Mouse (Mus musculus): Measurements from ENCODE around the gene Fam193a. TPM values are rescaled to one million over a fixed set of nuclear protein-coding genes. Genes with fewer than 3 reads are reported as not detected.

Fam193a gene
- polyA plus RNA-seq, 1 experiment from 2014 or later, result 7.3 TPM

GRCm38 (mm10) chr5:34395850-34396540 is 26.3 kb downstream of the Fam193a start:
- Histone ChIP-seq H3K27ac (ENCODE audit: low read length) (no peak overlapping the region), H3K4me1 (ENCODE audit: control insufficient read depth, insufficient read depth, low read length) (peaks cover 11% of the 10 kb centered on the region), H3K9me3 (replicated peaks; ENCODE audit: control insufficient read depth, low read length) (no peaks in the 10 kb centered on the region), H3K9ac (ENCODE audit: low read length) (no peak overlapping the region), H3K36me3 (ENCODE audit: control insufficient read depth, insufficient read depth) (no peaks in the 10 kb centered on the region), H3K4me3 (ENCODE audit: low read length) (no peak overlapping the region), H3K4me2 (ENCODE audit: low read depth, low read length) (no peak overlapping the region), H3K27me3 (ENCODE audit: control insufficient read depth, insufficient read depth, low read length) (no peaks in the 10 kb centered on the region)
- 85% methylated on average over 2 of the region's 2 CpGs for WGBS
- ATAC-seq (replicated peaks; ENCODE audit: extremely low read depth, insufficient read depth, low FRiP score), result no peak

GRCm38 (mm10) chr5:34397866-34398265 is 28.1 kb downstream of the Fam193a start:
- peaks cover 16% of the 10 kb centered on the region for H3K4me1 ChIP-seq (ENCODE audit: control insufficient read depth, insufficient read depth, low read length)
- H3K27ac ChIP-seq (ENCODE audit: low read length), result no peak overlapping the region
- ATAC-seq (replicated peaks; ENCODE audit: extremely low read depth, insufficient read depth, low FRiP score), result no peak
- H3K27me3 ChIP-seq (ENCODE audit: control insufficient read depth, insufficient read depth, low read length), result no peaks in the 10 kb centered on the region
- no peaks in the 10 kb centered on the region for H3K36me3 ChIP-seq (ENCODE audit: control insufficient read depth, insufficient read depth)
- no peak overlapping the region for H3K4me3 ChIP-seq (ENCODE audit: low read length)
- H3K4me2 ChIP-seq (ENCODE audit: low read depth, low read length), result no peak overlapping the region
- WGBS, result 86% methylated on average over 2 of the region's 2 CpGs
- no peaks in the 10 kb centered on the region for H3K9me3 ChIP-seq (replicated peaks; ENCODE audit: control insufficient read depth, low read length)
- H3K9ac ChIP-seq (ENCODE audit: low read length), result no peak overlapping the region

DNA sequence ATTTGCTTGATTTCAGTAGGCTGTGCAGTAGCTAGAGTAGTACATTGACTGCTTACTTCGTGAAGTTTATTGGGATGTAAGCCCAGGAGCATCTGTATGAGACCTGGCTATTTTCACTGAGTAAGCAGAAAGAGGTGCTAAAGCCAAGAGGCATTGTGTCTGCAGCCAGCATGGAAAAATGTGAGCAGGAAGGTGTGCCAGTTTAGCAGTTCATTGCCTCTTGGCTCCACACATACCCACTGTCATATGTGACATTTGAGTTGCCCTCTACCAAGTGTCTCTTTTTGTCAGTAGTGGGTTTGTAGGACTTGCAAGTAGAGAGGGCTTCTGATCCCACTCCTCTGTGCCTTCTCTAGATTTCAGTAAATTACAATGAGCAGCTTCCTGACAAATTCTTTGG is 28.6 kb downstream of the Fam193a start:
- Histone ChIP-seq H3K9ac (ENCODE audit: low read length) (no peak overlapping the region), H3K27ac (ENCODE audit: low read length) (no peak overlapping the region), H3K27me3 (ENCODE audit: control insufficient read depth, insufficient read depth, low read length) (no peaks in the 10 kb centered on the region), H3K9me3 (replicated peaks; ENCODE audit: control insufficient read depth, low read length) (no peaks in the 10 kb centered on the region), H3K4me2 (ENCODE audit: low read depth, low read length) (no peak overlapping the region), H3K36me3 (ENCODE audit: control insufficient read depth, insufficient read depth) (no peaks in the 10 kb centered on the region), H3K4me3 (ENCODE audit: low read length) (no peak overlapping the region), H3K4me1 (ENCODE audit: control insufficient read depth, insufficient read depth, low read length) (peaks cover 20% of the 10 kb centered on the region)
- ATAC-seq (replicated peaks; ENCODE audit: extremely low read depth, insufficient read depth, low FRiP score), result no peak
- WGBS, result 63% methylated on average over 1 of the region's 1 CpGs

DNA sequence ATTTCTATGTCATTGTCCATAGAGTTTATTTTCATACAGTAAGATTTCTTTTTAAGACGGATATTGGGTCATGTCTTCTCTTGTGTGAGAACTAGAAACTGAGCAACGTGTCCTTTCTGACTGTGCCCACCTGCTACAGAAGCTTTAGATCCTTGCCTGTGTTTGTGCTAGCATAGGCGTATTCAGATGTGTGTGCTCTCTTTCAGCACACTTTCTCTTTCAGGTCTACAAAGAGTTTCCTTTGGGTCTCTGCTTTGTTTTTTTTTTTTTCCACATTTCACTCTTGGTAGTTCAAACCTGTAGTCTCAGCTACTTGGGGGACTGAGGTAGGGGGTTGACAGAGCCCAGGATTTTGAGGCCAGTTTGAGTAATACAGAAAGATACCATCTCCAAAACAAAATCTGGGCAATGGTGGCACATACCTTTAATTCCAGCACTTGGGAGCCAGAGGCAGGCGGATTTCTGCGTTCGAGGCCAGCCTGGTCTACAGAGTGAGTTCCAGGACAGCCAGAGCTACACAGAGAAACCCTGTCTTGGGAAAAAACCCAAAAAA is 37.7 kb downstream of the Fam193a start:
- 83% methylated on average over 6 of the region's 6 CpGs for WGBS
- H3K4me2 ChIP-seq (ENCODE audit: low read depth, low read length), result no peak overlapping the region
- peaks cover 31% of the 10 kb centered on the region for H3K4me1 ChIP-seq (ENCODE audit: control insufficient read depth, insufficient read depth, low read length)
- no peaks in the 10 kb centered on the region for H3K9me3 ChIP-seq (replicated peaks; ENCODE audit: control insufficient read depth, low read length)
- no peak overlapping the region for H3K4me3 ChIP-seq (ENCODE audit: low read length)
- no peak overlapping the region for H3K9ac ChIP-seq (ENCODE audit: low read length)
- H3K27me3 ChIP-seq (ENCODE audit: control insufficient read depth, insufficient read depth, low read length), result no peaks in the 10 kb centered on the region
- H3K36me3 ChIP-seq (ENCODE audit: control insufficient read depth, insufficient read depth), result no peaks in the 10 kb centered on the region
- no peak for ATAC-seq (replicated peaks; ENCODE audit: extremely low read depth, insufficient read depth, low FRiP score)
- H3K27ac ChIP-seq (ENCODE audit: low read length), result no peak overlapping the region

- no peak overlapping the region for H3K27ac ChIP-seq (ENCODE audit: low read length)
- no peak overlapping the region for H3K9ac ChIP-seq (ENCODE audit: low read length)
- peaks cover 23% of the 10 kb centered on the region for H3K4me1 ChIP-seq (ENCODE audit: control insufficient read depth, insufficient read depth, low read length)
- peaks cover 3% of the 10 kb centered on the region; the same call in 1 of the 2 replicates for H3K36me3 ChIP-seq (ENCODE audit: control insufficient read depth, insufficient read depth)
- H3K4me2 ChIP-seq (ENCODE audit: low read depth, low read length), result no peak overlapping the region
- no peaks in the 10 kb centered on the region for H3K27me3 ChIP-seq (ENCODE audit: control insufficient read depth, insufficient read depth, low read length)
- 69% methylated on average over 1 of the region's 1 CpGs for WGBS
- no peak overlapping the region for H3K4me3 ChIP-seq (ENCODE audit: low read length)
- H3K9me3 ChIP-seq (replicated peaks; ENCODE audit: control insufficient read depth, low read length), result no peaks in the 10 kb centered on the region
- ATAC-seq (replicated peaks; ENCODE audit: extremely low read depth, insufficient read depth, low FRiP score), result no peak
Observed at GRCm38 (mm10) chr5:34409002-34409401, 39.3 kb downstream of the Fam193a start.

GRCm38 (mm10) chr5:34410819-34411218 is 41.1 kb downstream of the Fam193a start:
- H3K4me3 ChIP-seq (ENCODE audit: low read length), result no peak overlapping the region
- H3K36me3 ChIP-seq (ENCODE audit: control insufficient read depth, insufficient read depth), result peaks cover 3% of the 10 kb centered on the region; the same call in 1 of the 2 replicates
- 0 out of 2 replicates have a peak overlapping the region, but pooled peaks have one; percentile 4 for H3K27ac ChIP-seq (ENCODE audit: low read length)
- no peak for ATAC-seq (replicated peaks; ENCODE audit: extremely low read depth, insufficient read depth, low FRiP score)
- 42% methylated on average over 4 of the region's 4 CpGs for WGBS
- H3K4me1 ChIP-seq (ENCODE audit: control insufficient read depth, insufficient read depth, low read length), result peaks cover 26% of the 10 kb centered on the region
- no peak overlapping the region for H3K9ac ChIP-seq (ENCODE audit: low read length)
- no peaks in the 10 kb centered on the region for H3K9me3 ChIP-seq (replicated peaks; ENCODE audit: control insufficient read depth, low read length)
- H3K4me2 ChIP-seq (ENCODE audit: low read depth, low read length), result no peak overlapping the region; the same call in 1 of the 2 replicates
- H3K27me3 ChIP-seq (ENCODE audit: control insufficient read depth, insufficient read depth, low read length), result no peaks in the 10 kb centered on the region

GRCm38 (mm10) chr5:34413921-34414320 is 44.2 kb downstream of the Fam193a start:
- Histone ChIP-seq H3K36me3 (ENCODE audit: control insufficient read depth, insufficient read depth) (peaks cover 3% of the 10 kb centered on the region; the same call in 1 of the 2 replicates), H3K27ac (ENCODE audit: low read length) (no peak overlapping the region), H3K4me3 (ENCODE audit: low read length) (no peak overlapping the region), H3K27me3 (ENCODE audit: control insufficient read depth, insufficient read depth, low read length) (no peaks in the 10 kb centered on the region), H3K4me2 (ENCODE audit: low read depth, low read length) (no peak overlapping the region), H3K4me1 (ENCODE audit: control insufficient read depth, insufficient read depth, low read length) (peaks cover 25% of the 10 kb centered on the region), H3K9me3 (replicated peaks; ENCODE audit: control insufficient read depth, low read length) (no peaks in the 10 kb centered on the region), H3K9ac (ENCODE audit: low read length) (no peak overlapping the region)
- 39% methylated on average over 2 of the region's 2 CpGs for WGBS
- no peak for ATAC-seq (replicated peaks; ENCODE audit: extremely low read depth, insufficient read depth, low FRiP score)

GRCm38 (mm10) chr5:34417251-34418008 is 47.7 kb downstream of the Fam193a start:
- peaks cover 7% of the 10 kb centered on the region for H3K4me1 ChIP-seq (ENCODE audit: control insufficient read depth, insufficient read depth, low read length)
- H3K36me3 ChIP-seq (ENCODE audit: control insufficient read depth, insufficient read depth), result peaks cover 19% of the 10 kb centered on the region
- no peaks in the 10 kb centered on the region for H3K9me3 ChIP-seq (replicated peaks; ENCODE audit: control insufficient read depth, low read length)
- WGBS, result 90% methylated on average over 3 of the region's 3 CpGs
- no peak overlapping the region for H3K4me3 ChIP-seq (ENCODE audit: low read length)
- no peak overlapping the region for H3K27ac ChIP-seq (ENCODE audit: low read length)
- H3K4me2 ChIP-seq (ENCODE audit: low read depth, low read length), result no peak overlapping the region
- H3K27me3 ChIP-seq (ENCODE audit: control insufficient read depth, insufficient read depth, low read length), result no peaks in the 10 kb centered on the region
- H3K9ac ChIP-seq (ENCODE audit: low read length), result no peak overlapping the region
- ATAC-seq (replicated peaks; ENCODE audit: extremely low read depth, insufficient read depth, low FRiP score), result no peak

DNA sequence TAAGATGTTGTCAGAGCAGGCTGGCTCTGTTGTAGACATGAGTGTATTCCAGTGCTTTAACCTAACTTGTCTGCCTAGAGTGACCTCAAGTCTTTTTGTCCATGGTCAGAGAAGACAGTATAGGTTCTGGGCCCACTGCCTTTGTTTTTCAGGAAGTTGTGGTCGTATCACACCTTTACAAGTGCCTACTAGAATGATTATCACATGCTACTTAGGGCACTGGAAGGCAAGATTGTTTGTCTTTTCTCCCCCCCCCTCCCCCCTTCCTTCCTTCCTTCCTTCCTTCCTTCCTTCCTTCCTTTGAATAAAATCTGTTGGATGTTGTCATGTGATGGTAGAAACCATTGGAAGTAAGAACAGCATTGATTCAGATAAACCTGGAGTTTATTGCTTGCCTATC is 49.5 kb downstream of the Fam193a start:
- peaks cover 19% of the 10 kb centered on the region for H3K36me3 ChIP-seq (ENCODE audit: control insufficient read depth, insufficient read depth)
- WGBS, result 66% methylated on average over 1 of the region's 1 CpGs
- no peak overlapping the region for H3K9ac ChIP-seq (ENCODE audit: low read length)
- H3K27me3 ChIP-seq (ENCODE audit: control insufficient read depth, insufficient read depth, low read length), result no peaks in the 10 kb centered on the region
- peaks cover 4% of the 10 kb centered on the region for H3K4me1 ChIP-seq (ENCODE audit: control insufficient read depth, insufficient read depth, low read length)
- H3K4me2 ChIP-seq (ENCODE audit: low read depth, low read length), result no peak overlapping the region
- no peaks in the 10 kb centered on the region for H3K9me3 ChIP-seq (replicated peaks; ENCODE audit: control insufficient read depth, low read length)
- no peak overlapping the region for H3K27ac ChIP-seq (ENCODE audit: low read length)
- no peak for ATAC-seq (replicated peaks; ENCODE audit: extremely low read depth, insufficient read depth, low FRiP score)
- no peak overlapping the region for H3K4me3 ChIP-seq (ENCODE audit: low read length)

All from heart, embryonic 16.5 days (tissue).